Mouse (Mus musculus) B cell, adult 2 months (primary cell): ENCODE measurements around the gene Jpt1.
"Not testable (repeated sequence)": the region's sequence is repeated elsewhere in the genome, so short reads cannot be mapped to it uniquely, and the experiment has no call there.

Experiments used
- DNase-seq, 2 experiments: peaks; one replicate each; pipeline ENCODE4 v3.0.0; 2022

Jpt1 gene

DNA sequence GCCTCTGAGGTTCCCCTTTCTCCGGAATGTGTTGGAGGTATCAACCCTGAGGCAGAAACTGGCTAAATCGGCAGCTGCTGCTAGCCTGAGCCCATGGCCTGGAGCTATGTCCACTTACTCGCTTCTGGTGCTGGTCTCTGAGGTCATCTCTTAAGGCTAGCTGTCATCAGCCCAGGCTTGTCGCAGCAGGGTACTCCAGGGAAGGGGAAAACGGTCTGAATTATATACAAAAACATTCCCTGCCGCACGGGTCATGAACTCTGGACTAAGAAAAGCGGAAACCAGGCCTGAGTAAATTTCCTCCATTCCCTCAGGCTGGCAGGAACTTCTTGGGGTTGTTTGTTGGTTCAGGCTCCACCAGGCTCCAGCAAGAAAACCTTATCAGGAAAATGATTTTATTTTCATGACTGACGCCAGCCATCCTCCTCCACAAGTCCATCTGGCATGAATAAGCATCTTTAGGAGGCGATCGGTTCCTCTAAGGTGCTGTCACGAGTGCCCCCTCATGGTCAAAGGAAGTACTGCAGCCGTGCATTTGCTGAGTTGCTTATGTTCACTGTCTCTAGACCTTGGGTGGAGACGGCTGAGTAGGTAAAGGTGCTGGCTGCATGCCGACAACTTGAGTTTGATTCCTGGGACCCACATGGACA is 40.4 kb downstream of the Jpt1 start:
- DNase-seq = peak; percentile 93 to 94

GRCm38 (mm10) chr11:115472183-115472582 is 42.0 kb downstream of the Jpt1 start:
- no peak for DNase-seq

DNA sequence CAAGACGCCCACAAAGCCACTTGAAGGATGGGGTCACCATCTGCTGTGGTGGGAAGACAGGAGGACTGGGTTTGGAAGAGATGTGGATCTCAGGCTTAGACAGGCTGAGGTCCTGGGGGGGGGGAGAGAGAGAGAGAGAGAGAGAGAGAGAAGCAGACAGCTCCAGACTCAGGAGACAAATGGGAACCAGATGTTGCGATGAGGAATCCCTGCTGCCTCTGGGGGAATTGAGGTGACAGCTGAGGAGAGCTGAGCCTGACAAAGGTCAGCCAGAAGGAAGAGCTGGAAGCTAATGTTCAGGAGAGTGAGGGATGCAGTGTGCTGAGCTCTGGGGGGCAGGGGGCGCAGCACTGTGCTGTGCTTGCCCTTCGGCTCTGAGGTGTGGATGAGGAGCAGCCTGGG is 47.0 kb downstream of the Jpt1 start:
- no peak for DNase-seq

GRCm38 (mm10) chr11:115464851-115465250 is 49.3 kb downstream of the Jpt1 start:
- DNase-seq = no peak

DNA sequence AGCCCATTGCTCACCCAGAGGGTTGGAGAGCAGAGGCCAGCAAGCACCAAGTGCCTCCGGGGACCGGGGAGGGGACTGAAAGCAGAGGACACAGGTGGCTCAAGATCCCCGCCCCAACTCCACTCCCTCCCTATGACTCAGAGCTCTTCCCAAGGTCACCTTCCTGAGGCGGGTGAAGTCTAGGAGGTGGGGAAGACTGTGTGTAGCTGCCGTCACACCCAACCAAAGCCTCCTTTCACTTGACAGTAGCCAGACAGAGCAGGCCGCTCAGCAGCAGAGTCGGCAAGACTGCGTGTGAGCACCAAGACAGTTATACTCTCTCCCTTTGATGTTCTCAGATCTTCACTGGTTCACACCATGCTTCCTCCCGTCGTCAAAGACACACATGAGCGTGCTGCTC is 50.8 kb downstream of the Jpt1 start:
- DNase-seq = no peak

DNA sequence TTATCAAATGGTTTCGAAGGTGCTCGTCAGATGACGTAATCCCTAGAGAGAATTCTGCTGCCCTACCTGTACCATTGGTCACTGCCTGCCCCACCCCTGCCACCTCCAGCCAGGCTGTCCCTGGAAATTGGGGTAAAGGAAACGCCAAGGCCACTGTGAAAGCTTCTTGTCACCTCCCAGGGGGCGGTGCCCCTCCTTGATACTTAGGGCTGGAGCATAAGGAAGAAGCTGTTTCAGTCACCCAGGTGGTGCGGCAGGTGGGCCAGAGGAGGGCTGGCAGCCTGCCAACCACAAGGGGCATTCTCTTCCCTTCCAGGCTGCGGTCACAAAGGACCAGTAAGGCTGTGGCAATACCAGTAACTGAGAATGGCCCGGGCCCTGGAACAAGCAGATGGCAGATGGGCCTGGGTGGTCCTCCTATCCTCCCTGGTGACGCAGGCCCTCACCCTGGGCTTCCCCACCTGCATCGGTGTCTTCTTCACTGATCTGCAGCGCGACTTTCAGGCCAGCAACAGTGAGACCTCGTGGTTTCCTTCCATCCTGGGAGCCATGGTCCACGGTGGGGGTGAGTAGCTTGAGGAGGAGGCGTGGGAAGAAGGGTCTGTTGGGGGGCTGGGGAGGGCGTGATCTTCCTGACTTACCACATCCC is 51.8 kb downstream of the Jpt1 start, which contains the start of gene Slc16a5:
TSS of gene Slc16a5 (plus strand) at position 232 of the 649 bp plus-strand sequence.
- no peak for DNase-seq

- DNase-seq = no peak
Measured at GRCm38 (mm10) chr11:115461846-115462242, 52.3 kb downstream of the Jpt1 start.

GRCm38 (mm10) chr11:115460976-115461375 is 53.2 kb downstream of the Jpt1 start:
- peak in 1 of 2 experiments; percentile 13 for DNase-seq

GRCm38 (mm10) chr11:115457405-115457804 is 56.8 kb downstream of the Jpt1 start:
- DNase-seq = no peak

DNA sequence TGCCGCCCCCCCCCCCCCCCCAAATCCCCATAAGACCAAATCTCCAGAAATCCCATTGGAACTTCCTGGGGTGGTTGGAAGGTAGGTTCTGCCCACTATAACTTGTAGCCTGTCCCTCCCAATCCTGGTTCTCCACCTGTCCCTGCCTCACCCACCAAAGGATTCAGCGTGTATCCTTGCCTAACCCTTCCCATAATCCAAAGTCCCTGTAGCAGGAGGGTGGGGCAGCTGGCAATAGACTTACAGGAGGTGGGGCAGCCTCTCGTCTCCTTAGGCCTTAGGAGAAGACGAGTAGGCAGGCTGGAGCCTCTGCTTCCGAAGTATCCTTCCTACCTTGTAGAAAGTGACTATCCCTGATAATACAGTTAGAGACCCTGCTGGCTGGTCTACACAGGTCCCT is 58.0 kb downstream of the Jpt1 start:
- no peak for DNase-seq

GRCm38 (mm10) chr11:115455619-115456018 is 58.6 kb downstream of the Jpt1 start:
- no peak for DNase-seq

DNA sequence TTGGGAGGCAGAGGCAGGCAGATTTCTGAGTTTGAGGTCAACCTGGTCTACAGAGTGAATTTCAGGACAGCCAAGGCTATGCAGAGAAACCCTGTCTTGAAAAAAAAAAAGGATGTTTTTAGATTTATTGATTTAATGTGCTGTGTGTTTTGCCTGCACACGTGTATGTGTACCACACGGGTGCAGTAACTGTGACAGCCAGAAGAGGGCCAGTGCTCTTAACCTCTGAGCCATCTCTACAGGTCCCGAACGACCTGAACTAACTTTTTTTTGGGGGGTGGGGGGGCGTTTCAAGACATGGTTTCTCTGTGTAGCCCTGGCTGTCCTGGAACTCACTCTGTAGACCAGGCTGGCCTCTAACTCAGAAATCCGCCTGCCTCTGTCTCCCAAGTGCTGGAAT is 59.4 kb downstream of the Jpt1 start:
- not testable (repeated sequence) for DNase-seq

DNA sequence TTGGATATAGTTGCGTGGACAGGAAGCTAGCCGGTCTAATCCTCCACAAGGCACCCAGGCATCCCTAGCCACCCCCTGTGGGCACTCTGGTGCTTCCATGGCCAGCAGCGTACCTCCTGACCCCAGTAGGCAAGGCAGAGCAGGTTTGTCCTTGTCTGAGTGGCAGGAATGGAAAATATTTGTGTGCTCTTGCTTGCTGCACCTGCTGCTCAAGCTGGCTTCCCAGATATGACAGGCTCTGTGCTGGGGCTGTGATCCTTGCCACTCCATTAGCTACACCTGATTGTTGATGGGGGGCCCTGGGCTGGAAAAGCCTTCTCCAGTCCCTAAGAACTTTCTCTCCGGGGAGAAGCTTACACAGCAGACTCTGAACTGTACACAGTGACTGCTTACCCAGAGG is 60.9 kb downstream of the Jpt1 start:
- DNase-seq = no peak

DNA sequence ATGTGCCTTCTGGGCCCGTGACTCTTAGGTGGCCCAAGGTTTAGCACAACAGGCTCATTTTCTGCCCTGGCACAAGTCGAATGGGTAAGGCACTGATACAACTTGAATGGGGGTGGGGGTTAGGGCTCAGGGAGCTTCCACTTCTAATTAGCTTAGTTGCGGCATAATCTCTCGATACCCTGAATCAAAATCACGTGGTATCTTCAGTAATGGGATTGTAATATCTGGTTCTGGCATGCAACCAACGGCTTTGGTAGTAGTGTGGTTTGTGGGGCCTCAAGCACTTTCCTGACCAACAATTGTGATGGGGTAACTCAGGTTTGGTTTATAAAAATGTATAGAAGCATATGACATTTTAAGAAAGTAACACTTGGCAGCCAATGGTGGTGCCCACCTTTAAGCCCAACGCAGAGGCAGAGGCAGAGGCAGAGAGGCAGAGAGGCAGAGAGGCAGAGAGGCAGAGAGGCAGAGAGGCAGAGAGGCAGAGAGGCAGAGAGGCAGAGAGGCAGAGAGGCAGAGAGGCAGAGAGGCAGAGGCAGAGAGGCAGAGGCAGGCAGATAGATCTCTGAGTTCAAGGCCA is 61.8 kb downstream of the Jpt1 start:
- no peak for DNase-seq

DNA sequence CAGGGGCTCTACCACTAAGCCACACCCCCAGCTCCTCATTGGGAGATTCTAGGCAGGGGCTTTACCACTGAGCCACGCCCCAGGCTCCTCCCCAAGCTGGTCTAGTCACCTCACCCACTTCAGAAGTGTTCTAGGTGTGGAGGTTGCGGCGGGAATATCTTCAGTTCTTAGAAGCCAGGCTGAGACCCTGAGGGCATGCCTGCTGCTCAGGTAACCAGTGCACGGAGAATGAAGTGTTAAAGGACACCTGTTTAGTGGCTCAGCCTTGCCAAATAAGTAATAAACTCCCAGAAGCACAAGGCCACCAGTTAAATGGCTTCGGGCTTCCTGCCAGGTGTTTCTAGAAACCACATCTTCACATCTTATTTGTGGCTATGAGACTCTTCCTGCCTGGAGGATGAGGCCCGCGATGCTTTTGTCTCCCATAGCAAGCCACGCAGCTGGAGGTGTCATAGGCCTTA is 62.4 kb downstream of the Jpt1 start:
- DNase-seq = no peak

DNA sequence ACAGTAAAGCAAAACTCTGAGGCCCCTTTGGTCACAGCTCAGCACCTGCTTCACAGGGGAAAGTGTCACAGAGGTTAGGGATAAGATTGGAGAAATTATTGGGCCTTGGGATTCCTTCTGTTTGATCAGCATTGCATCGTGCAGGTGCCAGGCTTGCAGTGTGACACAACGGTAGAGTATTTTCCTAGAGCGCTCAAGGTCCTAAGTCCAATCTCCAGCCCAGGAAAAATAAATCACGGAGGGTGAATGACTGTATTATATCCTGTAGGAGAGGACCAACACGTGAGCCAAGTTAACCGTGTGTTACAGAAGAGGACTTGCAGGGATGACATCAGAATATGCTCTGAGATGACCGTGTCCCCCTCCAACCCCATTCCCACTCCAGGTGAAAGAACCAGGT is 64.0 kb downstream of the Jpt1 start:
- no peak for DNase-seq

GRCm38 (mm10) chr11:115448998-115449397 is 65.2 kb downstream of the Jpt1 start:
- DNase-seq = no peak

- DNase-seq = no peak
Measured at GRCm38 (mm10) chr11:115448075-115448474, 66.1 kb downstream of the Jpt1 start.
